Mouse (Mus musculus): ENCODE results near the gene Trarg1. TPM values are rescaled to one million over a fixed set of nuclear protein-coding genes. Genes with fewer than 3 reads are reported as not detected.

Gene Trarg1
- polyA plus RNA-seq, 1 experiment = 0.06 TPM

DNA sequence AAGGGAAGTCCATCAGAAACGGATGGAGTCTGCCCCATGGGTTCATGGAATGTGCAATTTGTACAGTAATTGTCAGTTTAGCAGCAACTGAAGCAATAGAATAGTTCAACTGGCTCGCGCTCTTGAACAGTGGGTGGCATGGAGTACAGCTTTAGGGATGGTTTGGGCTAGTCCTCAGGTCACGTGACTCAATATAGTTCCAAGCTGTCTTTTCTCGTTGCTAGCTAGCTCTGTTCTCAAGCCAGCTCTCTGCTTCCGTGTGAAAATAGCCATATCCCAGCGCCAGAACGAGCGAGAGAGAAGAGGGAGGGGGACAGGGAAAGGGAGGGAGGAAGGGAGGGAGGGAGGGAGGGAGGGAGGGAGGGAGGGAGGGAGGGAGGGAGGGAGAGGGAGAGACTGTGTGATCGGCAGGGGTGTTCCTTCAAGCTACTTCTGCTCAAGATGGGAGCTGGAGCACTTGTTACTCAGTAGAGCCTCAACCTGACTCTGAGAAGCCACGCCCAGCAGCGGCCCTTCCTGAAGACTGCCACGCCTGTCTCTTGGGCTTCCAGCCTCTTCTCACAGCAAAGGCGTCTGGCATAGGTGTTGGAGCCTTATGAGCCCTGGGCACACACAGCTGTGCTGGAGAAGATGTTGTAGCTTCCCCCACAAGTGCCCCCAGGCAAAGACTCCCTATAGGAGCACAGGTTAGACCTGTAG is 28.6 kb upstream of the Trarg1 start:
- H3K36me3 ChIP-seq (replicated peaks; ENCODE audit: low read length) = no peaks in the 10 kb centered on the region

DNA sequence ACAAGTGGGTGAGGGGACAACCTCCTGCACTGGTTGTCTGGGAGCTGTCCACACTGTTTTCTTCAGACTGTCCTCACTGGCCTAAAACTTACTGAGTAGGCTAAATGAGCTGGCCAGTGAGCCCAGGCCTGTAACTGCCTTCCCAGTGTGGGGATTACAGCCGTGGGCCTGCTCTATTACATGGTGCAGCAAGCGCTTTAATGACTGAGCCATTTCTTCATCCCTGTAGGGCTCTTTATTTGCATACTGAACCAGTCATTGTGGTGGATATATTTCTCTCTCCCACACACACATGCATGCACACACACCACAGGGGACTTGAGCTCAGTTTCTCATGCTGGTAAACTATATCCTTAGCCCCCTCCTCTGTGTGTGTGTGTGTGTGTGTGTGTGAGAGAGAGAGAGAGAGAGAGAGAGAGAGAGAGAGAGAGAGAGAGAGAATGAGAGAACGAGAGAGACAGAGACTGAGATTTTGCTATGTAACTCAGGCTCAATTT is 26.7 kb upstream of the Trarg1 start:
- peak overlapping the region; percentile 28 for H3K4me3 ChIP-seq (replicated peaks)
- peaks cover 56% of the 10 kb centered on the region for H3K27me3 ChIP-seq (replicated peaks)
- H3K36me3 ChIP-seq (replicated peaks; ENCODE audit: low read length) = no peaks in the 10 kb centered on the region
- no peak for TF ChIP-seq GATA1 (IDR thresholded peaks at IDR 0.05; ENCODE audit: borderline replicate concordance, low read length)
- TF ChIP-seq FLI1 (IDR thresholded peaks at IDR 0.05; ENCODE audit: low read length) = no peak
- 0 out of 2 replicates have a peak, but pooled peaks cover 2% of the 10 kb centered on the region for H3K9me3 ChIP-seq
- H3K4me1 ChIP-seq = peaks cover 4% of the 10 kb centered on the region; the same call in 1 of the 2 replicates

More for the DNA sequence above, 28.6 kb upstream of the Trarg1 start:
- peaks cover 14% of the 10 kb centered on the region for H3K4me1 ChIP-seq
- H3K9me3 ChIP-seq = 0 out of 2 replicates have a peak, but pooled peaks cover 2% of the 10 kb centered on the region
- no peak overlapping the region for H3K4me3 ChIP-seq (replicated peaks)
- no peak for TF ChIP-seq GATA1 (IDR thresholded peaks at IDR 0.05; ENCODE audit: borderline replicate concordance, low read length)
- TF ChIP-seq FLI1 (IDR thresholded peaks at IDR 0.05; ENCODE audit: low read length) = no peak
- peaks cover 53% of the 10 kb centered on the region for H3K27me3 ChIP-seq (replicated peaks)

DNA sequence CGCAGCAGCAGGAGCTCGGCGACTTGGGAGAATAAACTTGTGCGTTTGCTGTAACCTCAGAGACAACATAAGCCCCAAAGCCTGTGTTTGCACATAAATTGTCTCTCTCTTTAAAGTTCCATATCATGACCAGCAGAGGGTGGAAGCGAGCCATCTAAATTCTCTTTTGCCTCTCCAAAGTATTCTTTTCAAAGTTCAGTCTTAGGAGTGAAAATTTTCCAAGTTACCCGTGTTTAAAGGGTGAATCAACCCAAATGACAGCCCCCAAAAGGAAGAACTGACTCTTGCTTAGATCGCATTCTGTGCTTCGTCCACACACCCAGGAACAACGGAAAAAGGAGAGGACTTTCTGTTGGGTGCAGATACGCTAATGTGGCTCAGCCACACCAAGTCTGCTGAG is 24.5 kb upstream of the Trarg1 start:
- Histone ChIP-seq H3K9me3 (0 out of 2 replicates have a peak, but pooled peaks cover 2% of the 10 kb centered on the region), H3K4me3 (replicated peaks) (peak overlapping the region; percentile 15), H3K4me1 (peaks cover 4% of the 10 kb centered on the region; the same call in 1 of the 2 replicates), H3K27me3 (replicated peaks) (peaks cover 60% of the 10 kb centered on the region), H3K36me3 (replicated peaks; ENCODE audit: low read length) (no peaks in the 10 kb centered on the region)
- TF ChIP-seq GATA1 (IDR thresholded peaks at IDR 0.05; ENCODE audit: borderline replicate concordance, low read length) = no peak
- no peak for TF ChIP-seq FLI1 (IDR thresholded peaks at IDR 0.05; ENCODE audit: low read length)

DNA sequence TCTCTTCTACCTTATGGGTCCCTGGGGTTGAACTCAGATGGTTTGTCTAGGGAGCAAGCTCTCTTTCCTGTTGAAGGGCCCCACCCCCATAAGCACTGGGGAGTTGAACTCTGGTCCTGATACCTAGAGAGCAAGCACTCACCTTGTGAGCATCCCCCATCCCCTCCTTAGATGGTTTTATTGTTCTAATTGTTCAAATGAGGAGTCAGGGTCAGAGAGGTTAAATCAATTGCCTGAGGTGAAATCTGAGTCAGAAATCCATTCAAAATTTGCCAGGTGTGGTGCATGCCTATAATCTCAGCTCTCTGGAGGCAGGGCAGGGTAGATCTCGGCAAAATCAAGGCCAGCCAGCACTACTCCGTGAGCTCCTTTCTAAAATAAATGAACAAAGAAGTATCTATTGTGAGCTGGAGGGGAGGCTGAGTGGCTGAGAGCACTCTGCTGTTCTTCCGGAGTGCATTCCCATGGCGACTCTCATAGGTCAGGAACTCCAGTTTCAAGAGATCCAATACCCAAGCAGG is 22.1 kb upstream of the Trarg1 start:
- H3K36me3 ChIP-seq (replicated peaks; ENCODE audit: low read length) = no peaks in the 10 kb centered on the region
- no peaks in the 10 kb centered on the region for H3K9me3 ChIP-seq
- peaks cover 46% of the 10 kb centered on the region for H3K27me3 ChIP-seq (replicated peaks)
- H3K4me3 ChIP-seq (replicated peaks) = no peak overlapping the region
- no peak for TF ChIP-seq FLI1 (IDR thresholded peaks at IDR 0.05; ENCODE audit: low read length)
- no peak for TF ChIP-seq GATA1 (IDR thresholded peaks at IDR 0.05; ENCODE audit: borderline replicate concordance, low read length)
- peaks cover 4% of the 10 kb centered on the region; the same call in 1 of the 2 replicates for H3K4me1 ChIP-seq

DNA sequence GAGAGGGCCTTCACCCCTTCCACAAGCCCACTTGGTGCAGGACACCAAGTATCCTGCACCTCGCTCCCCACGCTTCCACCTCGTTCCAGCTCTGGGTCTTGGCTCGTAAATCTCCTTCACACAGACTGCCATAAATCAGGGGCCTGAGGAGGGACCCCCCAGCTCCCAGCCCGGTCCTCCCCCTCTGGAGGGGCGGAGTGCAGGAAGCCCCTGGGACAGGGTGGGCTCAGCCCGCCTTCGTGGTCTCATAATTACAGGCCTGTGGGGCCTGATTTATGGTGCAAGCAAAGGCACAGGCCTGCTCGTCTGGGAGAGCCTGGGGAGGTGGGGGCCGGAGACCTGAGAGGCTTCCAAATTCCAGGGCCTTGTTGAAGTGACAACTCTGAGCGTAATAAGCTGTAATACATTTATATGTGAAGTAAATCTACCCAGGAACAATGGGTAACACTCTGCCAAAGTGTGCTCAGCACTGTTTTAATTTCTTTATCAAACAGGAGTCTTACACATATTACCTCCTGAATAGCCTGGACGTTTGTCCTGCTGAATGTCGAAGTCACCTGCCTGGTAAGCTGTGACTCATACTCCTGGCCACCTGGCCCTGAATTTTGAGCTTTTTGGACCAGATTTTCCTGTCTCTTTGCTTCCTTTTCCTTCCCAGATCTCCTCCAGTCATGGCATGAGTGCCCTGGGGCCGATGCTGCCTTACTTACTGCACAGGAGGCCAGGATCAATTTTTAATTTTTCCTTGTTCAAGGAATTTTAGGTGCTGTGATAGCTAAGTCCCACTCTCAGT is 20.3 kb upstream of the Trarg1 start:
- Histone ChIP-seq H3K4me1 (peaks cover 4% of the 10 kb centered on the region; the same call in 1 of the 2 replicates), H3K36me3 (replicated peaks; ENCODE audit: low read length) (no peaks in the 10 kb centered on the region), H3K4me3 (replicated peaks) (no peak overlapping the region), H3K9me3 (no peaks in the 10 kb centered on the region), H3K27me3 (replicated peaks) (peaks cover 53% of the 10 kb centered on the region)
- TF ChIP-seq FLI1 (IDR thresholded peaks at IDR 0.05; ENCODE audit: low read length) = no peak
- no peak for TF ChIP-seq GATA1 (IDR thresholded peaks at IDR 0.05; ENCODE audit: borderline replicate concordance, low read length)

DNA sequence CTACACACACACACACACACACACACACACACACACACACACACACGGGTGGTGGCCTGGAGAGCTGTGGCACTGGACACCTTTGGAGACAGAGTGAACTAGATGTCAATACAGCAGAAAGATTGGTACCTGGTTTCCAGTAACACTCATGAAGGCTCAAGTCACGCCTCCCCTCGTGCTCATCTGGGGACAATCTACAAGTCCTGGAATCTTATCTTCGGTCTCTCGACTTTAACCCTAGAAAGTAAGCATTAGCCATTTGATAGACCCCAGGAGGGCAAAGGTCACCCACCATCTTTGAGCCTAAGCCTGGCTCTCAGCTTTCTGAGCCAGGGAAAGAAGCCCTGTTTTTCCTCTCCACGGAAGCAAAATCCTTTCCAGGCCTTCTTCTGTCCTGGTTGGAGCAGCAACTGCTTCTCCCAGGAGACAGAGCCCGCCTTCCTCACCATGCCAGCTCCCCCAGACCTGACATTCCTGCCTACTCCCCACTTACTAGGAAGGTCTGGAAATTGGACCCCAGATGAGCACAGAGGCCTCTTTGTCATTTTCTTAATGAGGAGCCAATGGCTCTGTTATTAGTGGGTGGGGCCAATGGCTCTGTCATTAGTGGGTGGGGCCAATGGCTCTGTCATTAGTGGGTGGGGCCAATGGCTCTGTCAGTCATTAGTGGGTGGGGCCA is 17.7 kb upstream of the Trarg1 start:
- Histone ChIP-seq H3K27me3 (replicated peaks) (peaks cover 70% of the 10 kb centered on the region), H3K4me1 (peaks cover 10% of the 10 kb centered on the region), H3K9me3 (no peaks in the 10 kb centered on the region), H3K4me3 (replicated peaks) (no peak overlapping the region), H3K36me3 (replicated peaks; ENCODE audit: low read length) (no peaks in the 10 kb centered on the region)
- TF ChIP-seq GATA1 (IDR thresholded peaks at IDR 0.05; ENCODE audit: borderline replicate concordance, low read length) = no peak
- TF ChIP-seq FLI1 (IDR thresholded peaks at IDR 0.05; ENCODE audit: low read length) = no peak

DNA sequence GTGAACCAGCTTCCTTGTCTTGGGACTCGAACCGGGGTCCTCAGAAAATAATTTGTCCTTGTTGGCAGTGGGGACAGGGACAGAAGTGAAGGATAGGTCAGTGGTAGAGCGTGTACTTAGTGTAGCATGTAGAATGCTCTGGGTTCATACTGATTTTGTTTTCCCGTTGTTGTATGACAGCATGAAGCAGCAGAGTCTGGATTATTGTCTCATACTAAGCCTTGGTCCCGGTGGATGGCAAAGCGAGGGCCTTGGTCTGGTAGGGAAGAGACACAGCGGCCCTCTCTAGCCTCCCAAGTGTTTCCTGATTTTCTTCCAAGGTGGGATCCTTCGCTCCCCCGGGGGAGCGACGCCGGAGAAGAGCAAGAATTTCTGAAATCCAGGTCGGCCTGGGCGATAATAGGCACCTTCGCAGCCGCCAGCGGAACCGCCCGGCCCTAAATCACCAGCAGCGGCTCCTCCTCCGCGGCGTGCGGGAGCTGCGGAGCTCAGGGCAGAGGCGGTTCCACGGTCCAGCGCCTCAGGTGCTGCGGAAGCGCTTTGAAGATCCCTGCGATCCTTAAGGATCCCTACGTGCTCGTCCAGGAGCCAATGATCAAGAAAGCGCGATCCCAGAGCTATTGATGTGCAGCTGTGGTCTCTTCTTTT is 13.5 kb upstream of the Trarg1 start:
- H3K9me3 ChIP-seq = no peaks in the 10 kb centered on the region
- H3K4me1 ChIP-seq = peaks cover 13% of the 10 kb centered on the region
- TF ChIP-seq FLI1 (IDR thresholded peaks at IDR 0.05; ENCODE audit: low read length) (no peak), GATA1 (IDR thresholded peaks at IDR 0.05; ENCODE audit: borderline replicate concordance, low read length) (no peak)
- H3K36me3 ChIP-seq (replicated peaks; ENCODE audit: low read length) = no peaks in the 10 kb centered on the region
- peaks cover 82% of the 10 kb centered on the region for H3K27me3 ChIP-seq (replicated peaks)
- H3K4me3 ChIP-seq (replicated peaks) = peak overlapping the region; percentile 62

DNA sequence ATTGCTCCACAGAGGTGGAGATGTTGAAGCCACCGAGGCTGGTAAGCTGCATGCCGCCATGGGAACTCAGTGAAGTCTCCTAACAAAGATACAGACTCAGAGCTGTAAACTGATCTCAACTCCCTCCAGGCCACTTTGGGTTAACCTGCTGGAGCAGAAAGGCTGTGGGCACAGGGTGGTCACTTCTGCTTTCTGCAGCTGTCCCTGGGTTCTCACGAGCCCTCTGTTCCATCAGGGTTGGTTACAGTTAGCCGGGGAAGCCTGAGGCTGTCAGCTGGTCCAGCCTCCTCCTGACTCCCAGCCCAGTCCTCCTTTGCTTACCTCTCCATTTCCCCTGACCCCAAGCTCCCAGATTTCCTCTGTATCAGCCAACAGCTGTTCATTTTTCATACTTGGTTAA is 11.8 kb upstream of the Trarg1 start:
- Histone ChIP-seq H3K9me3 (no peaks in the 10 kb centered on the region), H3K27me3 (replicated peaks) (peaks cover 97% of the 10 kb centered on the region), H3K36me3 (replicated peaks; ENCODE audit: low read length) (no peaks in the 10 kb centered on the region), H3K4me1 (peaks cover 17% of the 10 kb centered on the region), H3K4me3 (replicated peaks) (no peak overlapping the region)
- TF ChIP-seq FLI1 (IDR thresholded peaks at IDR 0.05; ENCODE audit: low read length) = no peak
- no peak for TF ChIP-seq GATA1 (IDR thresholded peaks at IDR 0.05; ENCODE audit: borderline replicate concordance, low read length)
